Mouse (Mus musculus) forebrain, postnatal 0 days (tissue): ENCODE measurements around the gene Ufsp2. TPM values are rescaled to one million over a fixed set of nuclear protein-coding genes. Genes with fewer than 3 reads are reported as not detected.

Experiments used
- ATAC-seq: fragments of 200-750 bp; cut with Nextera tagmentation; 2 replicates; pipeline ENCODE4 v1.8.0; 2017; ENCODE audit warnings: mild to moderate bottlenecking, moderate library complexity
- DNase-seq: peaks from one replicate; pipeline ENCODE4 v3.0.0-alpha.2; 2015
- H3K27ac ChIP-seq: fragments of 300-500 bp; sonication (generic); 2 replicates; pipeline ENCODE4 v1.5.1; 2014; ENCODE audit warnings: low read depth, mild to moderate bottlenecking, antibody characterized with exemption, low read length, moderate library complexity, mixed read lengths
- H3K27me3 ChIP-seq: fragments of 300-500 bp; sonication (generic); 2 replicates; pipeline ENCODE4 v1.6.1; 2014; ENCODE audit warnings: mild to moderate bottlenecking, low read length, mixed read lengths; ENCODE audit not compliant: insufficient read depth
- H3K36me3 ChIP-seq: fragments of 300-500 bp; sonication (generic); 2 replicates; pipeline ENCODE4 v1.6.1; 2014; ENCODE audit warnings: mild to moderate bottlenecking, moderate library complexity; ENCODE audit not compliant: insufficient read depth
- H3K4me1 ChIP-seq: fragments of 300-500 bp; sonication (generic); 2 replicates; pipeline ENCODE4 v1.6.1; 2014; ENCODE audit warnings: antibody characterized with exemption; ENCODE audit not compliant: insufficient read depth
- H3K4me2 ChIP-seq: fragments of 300-500 bp; sonication (generic); 2 replicates; pipeline ENCODE4 v1.6.1; 2014; ENCODE audit warnings: low read depth, mild to moderate bottlenecking, moderate library complexity
- H3K4me3 ChIP-seq: fragments of 300-500 bp; sonication (generic); 2 replicates; pipeline ENCODE4 v1.5.1; 2014; ENCODE audit warnings: low read depth, low read length, mixed read lengths
- H3K9ac ChIP-seq: fragments of 300-500 bp; sonication (generic); 2 replicates; pipeline ENCODE4 v1.6.1; 2014; ENCODE audit warnings: mild to moderate bottlenecking
- H3K9me3 ChIP-seq: fragments of 300-500 bp; sonication (generic); 2 replicates; pipeline ENCODE4 v1.6.1; 2016; ENCODE audit warnings: low read length
- CTCF ChIP-seq: sonication (generic); IDR thresholded peaks from 2 replicates; pipeline ENCODE4 v1.5.1; 2016; ENCODE audit warnings: antibody characterized with exemption, control low read depth, low read depth
- WGBS: fragments of 180-500 bp; shearing (Covaris S2); extraction: QIAGEN DNeasy Blood & Tissue Kit; methylation state at CpG from one replicate; pipeline ENCODE4 v1.1.7; 2014; 5-methylcytosine and 5-hydroxymethylcytosine counted together
- polyA plus RNA-seq: library from polyadenylated mRNA; unstranded; fragments of >200 nt; fragmentation: Nextera tagmentation; extraction: Ambion mirVana; gene quantifications from 2 replicates; pipeline ENCODE4 v1.2.1, GENCODE M21; 2015
- total RNA-seq: library from RNA; depleted of rRNA; stranded (reverse); fragments of >200 nt; gene quantifications from 2 replicates; pipeline ENCODE4 v1.2.3, GENCODE M21; 2014

Ufsp2 gene
- total and polyA plus RNA-seq, 2 experiments from 2014 or later = 30.0 to 47.2 TPM

DNA sequence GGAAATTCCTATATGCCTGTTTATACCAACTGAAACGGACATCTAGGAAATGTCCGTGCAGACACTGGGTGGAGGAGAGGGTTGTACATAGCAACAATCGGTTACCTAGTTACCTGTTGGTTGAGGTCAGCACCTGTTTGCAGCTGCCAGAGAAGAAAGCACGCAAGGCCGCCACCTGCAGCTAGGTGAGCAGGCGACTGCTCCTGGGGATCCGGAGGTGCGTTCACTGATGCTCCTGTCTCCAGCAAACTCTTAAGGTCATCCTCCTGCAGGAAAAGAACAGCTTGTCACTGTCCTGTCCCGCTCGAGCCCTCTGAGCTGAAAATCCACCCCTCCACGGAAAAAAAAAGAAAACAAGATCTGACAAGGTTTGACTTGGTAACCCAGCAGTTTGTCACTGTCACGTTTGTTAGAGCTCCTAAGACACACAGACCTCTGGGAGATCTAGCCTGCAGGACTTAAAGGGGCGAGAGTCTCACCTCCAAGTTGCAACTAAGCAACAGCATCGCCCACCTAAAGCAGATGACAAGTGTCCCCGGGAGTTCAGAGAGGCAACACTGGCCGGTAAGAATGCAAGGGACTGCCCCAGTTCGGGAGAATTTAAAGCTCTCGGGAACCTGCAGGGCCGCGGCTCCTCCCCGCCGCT lies 23.9 kb downstream of the Ufsp2 start, which contains the start of gene Lrp2bp:
Gene Lrp2bp (plus strand): TSS at position 166 of the 646 bp plus-strand sequence.
- Histone ChIP-seq H3K4me2 (peak within 1 kb of the TSS; percentile 69), H3K36me3 (peaks cover 16% of the 10 kb centered on the region), H3K9ac (peak within 1 kb of the TSS; percentile 91), H3K4me3 (peak within 1 kb of the TSS; percentile 54), H3K27me3 (no peaks in the 10 kb centered on the region), H3K4me1 (no peaks in the 10 kb centered on the region), H3K27ac (peak within 1 kb of the TSS; percentile 97), H3K9me3 (no peaks in the 10 kb centered on the region)
- ATAC-seq = no peak; the same call in 1 of the 2 replicates
- peak; percentile 27 for DNase-seq
- 3% methylated on average over 22 of the region's 22 CpGs for WGBS
- TF ChIP-seq CTCF = 0 out of 2 replicates have a peak, but pooled peaks have one; percentile 14

- Histone ChIP-seq H3K36me3 (peaks cover 16% of the 10 kb centered on the region), H3K9ac (peak overlapping the region; percentile 91), H3K9me3 (no peaks in the 10 kb centered on the region), H3K4me1 (no peaks in the 10 kb centered on the region), H3K4me2 (peak overlapping the region; percentile 69), H3K27ac (peak overlapping the region; percentile 97), H3K4me3 (peak overlapping the region; percentile 54), H3K27me3 (no peaks in the 10 kb centered on the region)
- peak; percentile 99 for ATAC-seq
- TF ChIP-seq CTCF = no peak
- WGBS = 2% methylated on average over 53 of the region's 55 CpGs
- DNase-seq = peak; percentile 97
Observed at GRCm38 (mm10) chr8:45999784-46000705, 24.7 kb downstream of the Ufsp2 start.

GRCm38 (mm10) chr8:46005596-46005995 lies 30.3 kb downstream of the Ufsp2 start, which contains the start of gene Ankrd37:
Ankrd37 (minus strand) TSS chr8:46005707.
- no peaks in the 10 kb centered on the region for H3K36me3 ChIP-seq
- no peak within 1 kb of the TSS for H3K9ac ChIP-seq
- WGBS = 74% methylated on average over 4 of the region's 4 CpGs
- H3K9me3 ChIP-seq = no peaks in the 10 kb centered on the region
- no peak for TF ChIP-seq CTCF
- no peak for ATAC-seq
- H3K4me3 ChIP-seq = no peak within 1 kb of the TSS
- no peaks in the 10 kb centered on the region for H3K27me3 ChIP-seq
- H3K4me2 ChIP-seq = no peak within 1 kb of the TSS
- no peak for DNase-seq
- no peak within 1 kb of the TSS for H3K27ac ChIP-seq
- 0 out of 2 replicates have a peak, but pooled peaks cover 2% of the 10 kb centered on the region for H3K4me1 ChIP-seq

DNA sequence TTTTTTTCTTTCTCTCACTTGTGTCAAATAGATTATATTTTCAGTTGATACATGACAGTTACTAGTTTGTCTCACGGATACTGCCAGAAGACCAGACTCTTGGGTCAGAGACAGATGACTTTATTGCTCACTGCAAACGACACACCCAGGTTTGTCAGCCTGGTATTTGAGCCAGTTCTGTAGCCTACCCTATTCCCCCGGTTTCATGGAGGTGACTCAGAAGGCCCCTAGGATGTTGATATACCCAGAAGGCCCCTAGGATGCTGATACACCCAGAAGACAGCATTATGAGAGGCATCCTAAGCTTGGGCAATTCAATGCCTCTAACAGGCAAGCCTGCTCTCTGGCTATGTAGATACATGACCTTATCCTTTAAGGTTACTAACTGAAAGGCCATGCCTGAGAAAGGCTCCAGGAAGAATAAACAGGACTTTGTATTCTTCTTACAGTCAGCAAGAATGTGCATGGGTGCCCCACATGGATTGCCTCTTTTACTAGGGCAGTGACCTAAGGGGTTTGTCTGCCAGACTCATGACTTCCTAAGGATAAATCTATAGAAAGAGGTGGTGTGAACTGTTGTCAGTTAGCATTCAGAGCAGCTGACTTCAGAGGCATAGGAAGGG lies 31.8 kb downstream of the Ufsp2 start:
- ATAC-seq (no peak), DNase-seq (no peak)
- Histone ChIP-seq H3K4me3 (no peak overlapping the region), H3K27ac (no peak overlapping the region), H3K4me2 (no peak overlapping the region), H3K36me3 (no peaks in the 10 kb centered on the region), H3K9me3 (no peaks in the 10 kb centered on the region), H3K4me1 (0 out of 2 replicates have a peak, but pooled peaks cover 5% of the 10 kb centered on the region), H3K27me3 (no peaks in the 10 kb centered on the region), H3K9ac (no peak overlapping the region)
- TF ChIP-seq CTCF = no peak
- 82% methylated on average over 3 of the region's 3 CpGs for WGBS

GRCm38 (mm10) chr8:46010306-46010705 lies 35.0 kb downstream of the Ufsp2 start:
- Histone ChIP-seq H3K4me3 (no peak overlapping the region), H3K4me2 (peak overlapping the region; percentile 35; the same call in 1 of the 2 replicates), H3K27ac (0 out of 2 replicates have a peak overlapping the region, but pooled peaks have one; percentile 54), H3K4me1 (0 out of 2 replicates have a peak, but pooled peaks cover 5% of the 10 kb centered on the region), H3K9me3 (no peaks in the 10 kb centered on the region), H3K9ac (no peak overlapping the region), H3K27me3 (no peaks in the 10 kb centered on the region), H3K36me3 (no peaks in the 10 kb centered on the region)
- no peak for TF ChIP-seq CTCF
- ATAC-seq (peak; percentile 75), DNase-seq (peak; percentile 16)
- 36% methylated on average over 2 of the region's 2 CpGs for WGBS
